Mouse (Mus musculus) skeletal muscle tissue, postnatal 0 days (tissue): Measurements from ENCODE around the gene Ddx31. TPM values are rescaled to one million over a fixed set of nuclear protein-coding genes. Genes with fewer than 3 reads are reported as not detected.

ENCODE experiments used
- polyA plus RNA-seq: library from polyadenylated mRNA; unstranded; fragments of >200 nt; fragmentation: Nextera tagmentation; extraction: Ambion mirVana; gene quantifications from 2 replicates; pipeline ENCODE4 v1.2.1, GENCODE M21; 2015

The Ddx31 gene
- 3.6 and 4.0 TPM in 2 replicates for polyA plus RNA-seq

GRCm38 (mm10) chr2:28840222-28840951, at the start of gene Ddx31, which contains the start of gene Gtf3c4:
Gene Ddx31, plus strand, starts transcription at chr2:28840406.
Gene Gtf3c4, minus strand, starts transcription at chr2:28840360.

GRCm38 (mm10) chr2:28916513-28916865, 76.3 kb downstream of the Ddx31 start, which contains the start of gene Barhl1:
Gene Barhl1, minus strand, starts transcription at chr2:28916668.

Other genes with a start within 250 kb of the Ddx31 start
- 0.08 TPM in 1 of 2 replicates, not detected in the other for gene Gfi1b, start 218.4 kb upstream of the Ddx31 start, polyA plus RNA-seq
- gene Tsc1, start 199.2 kb upstream of the Ddx31 start, polyA plus RNA-seq: 8.8 and 9.4 TPM in 2 replicates
- 0.62 and 0.94 TPM in 2 replicates for gene Spaca9, start 140.7 kb upstream of the Ddx31 start, polyA plus RNA-seq
- 0.21 and 0.27 TPM in 2 replicates for gene Ak8, start 140.2 kb upstream of the Ddx31 start, polyA plus RNA-seq
- 4.6 TPM in 2 replicates for gene Gtf3c4, start within 50 bp of the Ddx31 start, polyA plus RNA-seq
- gene Barhl1, start 76.3 kb downstream of the Ddx31 start, polyA plus RNA-seq: not detected in 2 replicates
- gene Cfap77, start 214.7 kb downstream of the Ddx31 start, polyA plus RNA-seq: 0.17 TPM in 1 of 2 replicates, not detected in the other
- 3.6 and 3.7 TPM in 2 replicates for gene Ttf1, start 219.9 kb downstream of the Ddx31 start, polyA plus RNA-seq